Mouse (Mus musculus): Measurements from ENCODE around the gene Nudt2. TPM values are rescaled to one million over a fixed set of nuclear protein-coding genes. Genes with fewer than 3 reads are reported as not detected.

Gene Nudt2
- polyA plus RNA-seq, 1 experiment: 6.1 TPM

GRCm38 (mm10) chr4:41513309-41513708 is 48.4 kb downstream of the Nudt2 start:
- TF ChIP-seq CTCF (IDR thresholded peaks at IDR 0.05; ENCODE audit: borderline replicate concordance, control insufficient read depth, extremely low read depth, insufficient read depth, low read length, poor library complexity): no peak
- TF ChIP-seq POLR2A (IDR thresholded peaks at IDR 0.05; ENCODE audit: control insufficient read depth, extremely low read depth, insufficient read depth, low read length, poor library complexity): no peak
- Histone ChIP-seq H3K4me3 (ENCODE audit: control insufficient read depth, insufficient read depth, low read length) (no peak overlapping the region), H3K27ac (ENCODE audit: control insufficient read depth, insufficient read depth, low read length) (no peak overlapping the region), H3K36me3 (ENCODE audit: control insufficient read depth, insufficient read depth, low read length) (no peaks in the 10 kb centered on the region), H3K4me1 (replicated peaks; ENCODE audit: control insufficient read depth, insufficient read depth, low read length) (no peaks in the 10 kb centered on the region), H3K27me3 (ENCODE audit: control insufficient read depth, insufficient read depth, low read length) (no peaks in the 10 kb centered on the region; the same call in 1 of the 2 replicates)
- no peak for DNase-seq
- WGBS: 57% methylated on average over 4 of the region's 4 CpGs

GRCm38 (mm10) chr4:41513714-41514113 is 48.8 kb downstream of the Nudt2 start:
- Histone ChIP-seq H3K4me3 (ENCODE audit: control insufficient read depth, insufficient read depth, low read length) (no peak overlapping the region), H3K4me1 (replicated peaks; ENCODE audit: control insufficient read depth, insufficient read depth, low read length) (no peaks in the 10 kb centered on the region), H3K27ac (ENCODE audit: control insufficient read depth, insufficient read depth, low read length) (no peak overlapping the region), H3K27me3 (ENCODE audit: control insufficient read depth, insufficient read depth, low read length) (no peaks in the 10 kb centered on the region; the same call in 1 of the 2 replicates), H3K36me3 (ENCODE audit: control insufficient read depth, insufficient read depth, low read length) (no peaks in the 10 kb centered on the region)
- WGBS: 28% methylated on average over 8 of the region's 8 CpGs
- no peak for DNase-seq
- TF ChIP-seq POLR2A (IDR thresholded peaks at IDR 0.05; ENCODE audit: control insufficient read depth, extremely low read depth, insufficient read depth, low read length, poor library complexity): no peak
- TF ChIP-seq CTCF (IDR thresholded peaks at IDR 0.05; ENCODE audit: borderline replicate concordance, control insufficient read depth, extremely low read depth, insufficient read depth, low read length, poor library complexity): no peak

DNA sequence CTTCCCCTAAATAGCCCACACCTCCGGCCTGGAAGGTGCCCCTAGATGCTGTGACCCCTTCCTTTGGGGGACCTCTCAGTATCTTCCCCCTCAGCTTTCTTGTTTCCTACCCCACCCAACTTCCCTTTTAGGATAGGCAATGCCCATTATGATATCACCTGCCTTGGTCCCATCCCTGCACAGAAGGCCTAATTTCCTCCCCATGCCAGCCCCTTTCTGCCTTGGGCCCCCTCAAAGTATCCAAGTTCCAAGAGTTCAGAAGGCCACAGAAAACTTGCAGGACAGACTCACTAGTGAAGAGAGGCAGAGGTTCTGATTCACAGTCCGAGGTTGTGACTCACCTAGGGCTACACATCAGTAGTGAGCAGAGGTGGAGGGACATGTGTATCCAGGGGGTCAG is 52.3 kb downstream of the Nudt2 start, which contains the start of gene 1110017D15Rik:
Gene 1110017D15Rik (minus strand): TSS at position 101 of the 400 bp plus-strand sequence.
- H3K4me1 ChIP-seq (replicated peaks; ENCODE audit: control insufficient read depth, insufficient read depth, low read length): no peaks in the 10 kb centered on the region
- 77% methylated on average over 2 of the region's 2 CpGs for WGBS
- H3K36me3 ChIP-seq (ENCODE audit: control insufficient read depth, insufficient read depth, low read length): no peaks in the 10 kb centered on the region
- no peak within 1 kb of the TSS for H3K4me3 ChIP-seq (ENCODE audit: control insufficient read depth, insufficient read depth, low read length)
- no peak for DNase-seq
- H3K27ac ChIP-seq (ENCODE audit: control insufficient read depth, insufficient read depth, low read length): no peak within 1 kb of the TSS
- no peaks in the 10 kb centered on the region; the same call in 1 of the 2 replicates for H3K27me3 ChIP-seq (ENCODE audit: control insufficient read depth, insufficient read depth, low read length)
- TF ChIP-seq CTCF (IDR thresholded peaks at IDR 0.05; ENCODE audit: borderline replicate concordance, control insufficient read depth, extremely low read depth, insufficient read depth, low read length, poor library complexity) (no peak), POLR2A (IDR thresholded peaks at IDR 0.05; ENCODE audit: control insufficient read depth, extremely low read depth, insufficient read depth, low read length, poor library complexity) (no peak)

- no peak for DNase-seq
- H3K27me3 ChIP-seq (ENCODE audit: control insufficient read depth, insufficient read depth, low read length): no peaks in the 10 kb centered on the region; the same call in 1 of the 2 replicates
- no peak overlapping the region for H3K4me3 ChIP-seq (ENCODE audit: control insufficient read depth, insufficient read depth, low read length)
- H3K36me3 ChIP-seq (ENCODE audit: control insufficient read depth, insufficient read depth, low read length): no peaks in the 10 kb centered on the region
- no peak for TF ChIP-seq POLR2A (IDR thresholded peaks at IDR 0.05; ENCODE audit: control insufficient read depth, extremely low read depth, insufficient read depth, low read length, poor library complexity)
- TF ChIP-seq CTCF (IDR thresholded peaks at IDR 0.05; ENCODE audit: borderline replicate concordance, control insufficient read depth, extremely low read depth, insufficient read depth, low read length, poor library complexity): no peak
- 91% methylated on average over 7 of the region's 7 CpGs for WGBS
- H3K27ac ChIP-seq (ENCODE audit: control insufficient read depth, insufficient read depth, low read length): no peak overlapping the region
- no peaks in the 10 kb centered on the region for H3K4me1 ChIP-seq (replicated peaks; ENCODE audit: control insufficient read depth, insufficient read depth, low read length)
Observed at GRCm38 (mm10) chr4:41518349-41518748, 53.4 kb downstream of the Nudt2 start.

DNA sequence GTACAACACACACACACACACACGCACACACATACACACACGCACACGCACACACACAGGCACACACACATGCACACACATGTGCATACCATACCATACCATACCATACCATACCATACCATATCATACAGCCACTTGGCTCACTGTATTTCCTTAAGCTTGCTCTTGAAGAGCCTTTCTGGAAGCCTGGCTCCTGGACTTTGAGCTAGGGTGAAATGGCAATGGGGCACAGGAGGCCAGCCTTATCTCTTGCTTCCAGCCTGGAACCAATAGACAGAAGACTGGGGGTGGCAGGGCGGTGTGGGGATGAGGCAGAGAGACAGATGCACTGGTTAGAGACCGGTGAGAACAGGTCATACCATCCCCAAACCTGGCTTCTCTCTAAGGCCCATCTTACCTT is 54.2 kb downstream of the Nudt2 start:
- Histone ChIP-seq H3K27ac (ENCODE audit: control insufficient read depth, insufficient read depth, low read length) (no peak overlapping the region), H3K4me1 (replicated peaks; ENCODE audit: control insufficient read depth, insufficient read depth, low read length) (no peaks in the 10 kb centered on the region), H3K36me3 (ENCODE audit: control insufficient read depth, insufficient read depth, low read length) (no peaks in the 10 kb centered on the region), H3K27me3 (ENCODE audit: control insufficient read depth, insufficient read depth, low read length) (no peaks in the 10 kb centered on the region), H3K4me3 (ENCODE audit: control insufficient read depth, insufficient read depth, low read length) (no peak overlapping the region)
- DNase-seq: no peak
- 95% methylated on average over 5 of the region's 5 CpGs for WGBS
- TF ChIP-seq POLR2A (IDR thresholded peaks at IDR 0.05; ENCODE audit: control insufficient read depth, extremely low read depth, insufficient read depth, low read length, poor library complexity) (no peak), CTCF (IDR thresholded peaks at IDR 0.05; ENCODE audit: borderline replicate concordance, control insufficient read depth, extremely low read depth, insufficient read depth, low read length, poor library complexity) (no peak)

DNA sequence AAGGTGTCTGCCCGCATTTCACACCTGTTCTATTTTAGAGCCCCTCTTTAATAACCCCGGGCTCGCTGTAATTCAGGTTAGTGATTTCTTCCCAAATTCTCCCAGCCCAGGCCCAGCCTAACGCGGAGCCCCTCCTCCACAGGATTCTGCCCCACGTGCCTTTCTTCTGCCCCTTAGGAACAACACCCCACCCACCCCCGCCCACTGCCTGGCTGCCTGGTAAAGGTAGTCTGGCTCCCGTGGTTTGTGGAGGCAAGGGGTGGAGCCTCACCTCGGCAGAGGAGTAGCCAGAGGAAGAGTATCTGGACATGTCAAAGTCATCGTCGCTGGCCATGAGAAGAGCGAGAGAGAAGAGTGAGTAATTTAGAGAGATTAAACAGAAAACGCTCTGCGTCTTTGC is 55.7 kb downstream of the Nudt2 start:
- Histone ChIP-seq H3K27me3 (ENCODE audit: control insufficient read depth, insufficient read depth, low read length) (no peaks in the 10 kb centered on the region), H3K4me3 (ENCODE audit: control insufficient read depth, insufficient read depth, low read length) (no peak overlapping the region), H3K4me1 (replicated peaks; ENCODE audit: control insufficient read depth, insufficient read depth, low read length) (no peaks in the 10 kb centered on the region), H3K27ac (ENCODE audit: control insufficient read depth, insufficient read depth, low read length) (no peak overlapping the region), H3K36me3 (ENCODE audit: control insufficient read depth, insufficient read depth, low read length) (no peaks in the 10 kb centered on the region)
- no peak for TF ChIP-seq POLR2A (IDR thresholded peaks at IDR 0.05; ENCODE audit: control insufficient read depth, extremely low read depth, insufficient read depth, low read length, poor library complexity)
- no peak for TF ChIP-seq CTCF (IDR thresholded peaks at IDR 0.05; ENCODE audit: borderline replicate concordance, control insufficient read depth, extremely low read depth, insufficient read depth, low read length, poor library complexity)
- DNase-seq: no peak
- WGBS: 81% methylated on average over 14 of the region's 14 CpGs

DNA sequence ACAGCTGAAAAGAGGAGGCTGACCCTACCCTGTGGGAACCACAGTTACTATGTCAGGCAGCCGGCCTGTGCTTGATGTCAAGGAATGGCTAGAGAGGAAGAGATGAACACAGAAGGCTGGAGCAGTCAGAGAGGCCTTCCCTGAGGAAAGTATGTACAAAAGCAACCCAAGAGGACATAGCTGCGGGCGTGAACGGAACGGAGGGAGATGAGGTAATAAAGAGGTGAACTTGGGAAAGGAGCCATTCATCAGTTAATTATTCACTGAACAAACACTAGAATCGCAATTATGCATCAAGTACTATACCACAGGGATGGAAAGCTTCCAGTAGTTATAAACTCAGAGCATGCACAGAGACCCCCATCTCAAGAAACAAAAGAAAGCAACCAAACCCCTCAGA is 57.2 kb downstream of the Nudt2 start:
- TF ChIP-seq CTCF (IDR thresholded peaks at IDR 0.05; ENCODE audit: borderline replicate concordance, control insufficient read depth, extremely low read depth, insufficient read depth, low read length, poor library complexity) (no peak), POLR2A (IDR thresholded peaks at IDR 0.05; ENCODE audit: control insufficient read depth, extremely low read depth, insufficient read depth, low read length, poor library complexity) (no peak)
- H3K27ac ChIP-seq (ENCODE audit: control insufficient read depth, insufficient read depth, low read length): no peak overlapping the region
- WGBS: 97% methylated on average over 6 of the region's 6 CpGs
- H3K4me1 ChIP-seq (replicated peaks; ENCODE audit: control insufficient read depth, insufficient read depth, low read length): no peaks in the 10 kb centered on the region
- H3K27me3 ChIP-seq (ENCODE audit: control insufficient read depth, insufficient read depth, low read length): no peaks in the 10 kb centered on the region
- H3K36me3 ChIP-seq (ENCODE audit: control insufficient read depth, insufficient read depth, low read length): no peaks in the 10 kb centered on the region
- no peak overlapping the region for H3K4me3 ChIP-seq (ENCODE audit: control insufficient read depth, insufficient read depth, low read length)
- no peak for DNase-seq

All from thymus, adult 2 months (tissue).